Mouse (Mus musculus) ES-Bruce4 (cell line): ENCODE results near the gene Csf1. TPM values are rescaled to one million over a fixed set of nuclear protein-coding genes. Genes with fewer than 3 reads are reported as not detected.
A peak's percentile ranks its signal among the peaks of the same experiment; 100 is the strongest.

ENCODE experiments used
- H3K27ac ChIP-seq: 2 replicates; pipeline ENCODE4 v1.5.1; 2012; ENCODE audit warnings: low read length, inconsistent platforms; ENCODE audit not compliant: insufficient read depth
- H3K27me3 ChIP-seq: 2 replicates; pipeline ENCODE4 v1.6.1; 2012; ENCODE audit warnings: mild to moderate bottlenecking, low read length, inconsistent platforms; ENCODE audit not compliant: control insufficient read depth, poor library complexity, insufficient read depth, severe bottlenecking
- H3K36me3 ChIP-seq: 2 replicates; pipeline ENCODE4 v1.6.1; 2012; ENCODE audit warnings: inconsistent platforms, mild to moderate bottlenecking, low read length, moderate library complexity; ENCODE audit not compliant: control insufficient read depth, poor library complexity, insufficient read depth, severe bottlenecking
- H3K4me1 ChIP-seq: one replicate; pipeline ENCODE4 v1.8.1; 2011; ENCODE audit warnings: low read length; ENCODE audit not compliant: control insufficient read depth, insufficient read depth
- H3K4me3 ChIP-seq: 2 replicates; pipeline ENCODE4 v1.5.1; 2011; ENCODE audit warnings: low read depth, mild to moderate bottlenecking, low read length
- H3K9ac ChIP-seq: 2 replicates; pipeline ENCODE4 v1.6.1; 2012; ENCODE audit warnings: low read depth, mild to moderate bottlenecking, inconsistent platforms; ENCODE audit not compliant: poor library complexity, severe bottlenecking
- H3K9me3 ChIP-seq: replicated peaks from 2 replicates; pipeline ENCODE4 v1.6.1; 2012; ENCODE audit warnings: mild to moderate bottlenecking, low read length, inconsistent platforms; ENCODE audit not compliant: control insufficient read depth, poor library complexity, insufficient read depth, severe bottlenecking
- CTCF ChIP-seq: IDR thresholded peaks from one replicate; pipeline ENCODE4 v1.8.1; 2011; ENCODE audit warnings: low read depth, low read length
- EP300 ChIP-seq: IDR thresholded peaks from 2 replicates; pipeline ENCODE4 v1.6.1; 2011; ENCODE audit warnings: low read depth, low read length; ENCODE audit not compliant: insufficient read depth
- POLR2A ChIP-seq: IDR thresholded peaks from one replicate; pipeline ENCODE4 v1.8.1; 2011; ENCODE audit warnings: low read length; ENCODE audit not compliant: insufficient read depth
- polyA plus RNA-seq: library from polyadenylated mRNA; stranded (reverse); fragments of >200 nt; gene quantifications from 2 replicates; pipeline ENCODE4 v1.2.4, GENCODE M21; 2011; ENCODE audit warnings: low read depth; ENCODE audit not compliant: missing spikeins, insufficient read depth, insufficient read length

Csf1 gene
- polyA plus RNA-seq, 1 experiment: 27.0 TPM

DNA sequence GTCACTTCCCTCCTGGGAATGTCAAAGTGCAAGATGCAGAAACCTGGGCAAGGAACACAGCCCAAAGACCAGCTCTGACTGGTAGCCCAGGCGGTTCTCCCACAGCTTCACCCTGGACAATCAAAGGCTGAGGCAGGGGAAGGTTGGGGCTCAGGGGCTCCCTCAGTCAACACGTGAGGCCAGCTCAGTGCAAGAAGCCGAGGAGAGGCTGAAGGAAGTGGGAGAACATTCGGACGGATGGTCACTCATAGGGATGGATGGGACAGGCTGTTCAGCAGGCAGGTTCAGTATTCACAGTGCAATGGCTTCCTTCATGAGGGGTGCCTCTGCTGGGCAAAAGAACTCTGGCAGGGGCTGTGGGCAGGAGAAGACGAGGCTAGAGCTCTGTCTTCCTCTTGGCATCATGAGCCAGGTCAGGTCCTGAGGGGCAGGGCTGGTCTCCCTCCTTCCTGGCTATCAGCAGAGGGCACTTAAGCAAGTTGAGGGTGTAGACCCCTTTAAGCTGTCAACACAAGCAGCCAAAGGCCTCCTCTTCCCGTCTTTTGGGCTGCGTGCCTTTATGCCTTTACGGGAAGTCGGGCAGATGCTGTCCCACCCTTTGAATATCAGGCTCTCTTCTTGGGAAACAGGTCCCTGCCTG is 18.1 kb downstream of the Csf1 start:
- Histone ChIP-seq H3K9ac (no peak overlapping the region), H3K4me1 (no peaks in the 10 kb centered on the region), H3K9me3 (no peaks in the 10 kb centered on the region), H3K27me3 (no peaks in the 10 kb centered on the region), H3K4me3 (no peak overlapping the region), H3K36me3 (no peaks in the 10 kb centered on the region), H3K27ac (no peak overlapping the region)
- no peak for TF ChIP-seq EP300
- TF ChIP-seq POLR2A: no peak
- TF ChIP-seq CTCF: no peak

DNA sequence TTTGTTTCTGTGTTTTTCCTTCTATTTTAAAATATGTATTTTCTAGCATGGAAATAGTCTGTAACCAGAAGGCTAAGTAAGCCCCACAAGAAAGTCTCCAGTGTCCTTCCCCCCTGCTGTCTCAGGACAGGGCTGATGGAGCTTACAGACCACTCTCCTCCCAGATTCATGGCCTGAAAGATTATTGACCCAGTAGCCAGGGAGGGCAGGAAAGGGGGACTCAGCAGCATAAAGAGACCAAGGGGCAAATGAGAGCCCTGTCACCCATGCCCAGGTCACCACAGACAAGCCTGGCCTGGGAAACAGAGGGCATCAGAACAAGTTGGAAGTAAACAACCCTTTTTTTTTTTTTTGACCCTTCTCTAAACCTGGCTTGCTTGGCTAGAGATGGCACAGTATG is 18.9 kb downstream of the Csf1 start:
- TF ChIP-seq EP300 (no peak), CTCF (no peak), POLR2A (no peak)
- H3K9me3 ChIP-seq: no peaks in the 10 kb centered on the region
- no peak overlapping the region for H3K4me3 ChIP-seq
- no peaks in the 10 kb centered on the region for H3K27me3 ChIP-seq
- H3K4me1 ChIP-seq: no peaks in the 10 kb centered on the region
- H3K36me3 ChIP-seq: no peaks in the 10 kb centered on the region
- no peak overlapping the region for H3K27ac ChIP-seq
- H3K9ac ChIP-seq: no peak overlapping the region

DNA sequence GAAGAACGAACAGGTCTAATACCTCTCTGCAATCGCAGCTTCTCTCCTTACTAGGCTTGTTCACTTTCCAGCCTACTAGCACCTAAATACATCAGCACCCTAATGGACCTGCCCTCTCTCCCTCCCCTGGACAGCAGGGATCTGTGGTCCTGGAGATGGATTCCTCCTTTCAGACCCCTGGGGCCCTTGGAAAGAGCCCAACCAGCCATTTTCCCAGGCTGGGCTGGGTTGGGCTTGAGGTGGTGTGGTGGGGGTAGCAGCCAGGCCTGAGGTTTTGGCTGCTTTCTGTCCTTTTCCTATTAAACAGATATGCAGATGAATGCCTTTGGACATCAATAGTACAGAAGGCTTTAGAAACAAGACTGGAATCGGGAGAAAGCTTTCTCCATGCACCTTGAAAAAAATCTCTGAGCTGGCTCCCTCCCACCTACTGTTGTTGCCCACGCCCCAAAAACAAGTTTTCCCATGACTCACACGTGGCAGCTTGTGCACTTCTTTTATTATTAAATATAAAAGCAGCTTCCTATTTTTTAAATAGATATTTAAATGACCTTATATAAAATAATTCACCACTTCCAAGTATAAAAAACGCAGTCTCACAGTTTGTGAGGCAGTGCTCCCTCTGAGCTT is 19.6 kb downstream of the Csf1 start:
- Histone ChIP-seq H3K27me3 (no peaks in the 10 kb centered on the region), H3K36me3 (no peaks in the 10 kb centered on the region), H3K9me3 (no peaks in the 10 kb centered on the region), H3K4me3 (no peak overlapping the region), H3K9ac (no peak overlapping the region), H3K4me1 (no peaks in the 10 kb centered on the region), H3K27ac (no peak overlapping the region)
- TF ChIP-seq EP300 (peak; percentile 87), POLR2A (no peak)

DNA sequence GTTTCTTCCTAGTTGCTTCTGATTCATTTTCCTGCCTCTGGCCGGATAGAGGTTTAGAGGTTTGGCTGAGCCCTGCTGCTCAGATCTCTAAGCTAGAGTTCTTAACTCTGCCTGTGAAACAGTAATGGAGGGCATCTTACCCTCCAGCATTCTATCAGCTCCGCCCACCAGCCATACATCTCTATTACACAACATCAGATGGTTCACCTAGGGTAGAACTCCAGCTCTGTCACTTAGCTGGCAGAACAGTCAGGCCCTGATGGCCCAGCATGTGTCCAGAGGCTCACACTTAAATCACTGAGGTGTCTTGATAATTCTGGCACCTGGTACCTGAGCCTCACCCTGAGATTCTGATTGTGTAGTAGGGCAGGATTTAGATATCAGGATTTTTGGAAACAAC is 20.3 kb downstream of the Csf1 start:
- no peak overlapping the region for H3K27ac ChIP-seq
- no peaks in the 10 kb centered on the region for H3K4me1 ChIP-seq
- no peak overlapping the region for H3K9ac ChIP-seq
- H3K36me3 ChIP-seq: no peaks in the 10 kb centered on the region
- no peak overlapping the region for H3K4me3 ChIP-seq
- H3K9me3 ChIP-seq: no peaks in the 10 kb centered on the region
- TF ChIP-seq POLR2A (no peak), CTCF (no peak), EP300 (no peak)
- H3K27me3 ChIP-seq: no peaks in the 10 kb centered on the region

DNA sequence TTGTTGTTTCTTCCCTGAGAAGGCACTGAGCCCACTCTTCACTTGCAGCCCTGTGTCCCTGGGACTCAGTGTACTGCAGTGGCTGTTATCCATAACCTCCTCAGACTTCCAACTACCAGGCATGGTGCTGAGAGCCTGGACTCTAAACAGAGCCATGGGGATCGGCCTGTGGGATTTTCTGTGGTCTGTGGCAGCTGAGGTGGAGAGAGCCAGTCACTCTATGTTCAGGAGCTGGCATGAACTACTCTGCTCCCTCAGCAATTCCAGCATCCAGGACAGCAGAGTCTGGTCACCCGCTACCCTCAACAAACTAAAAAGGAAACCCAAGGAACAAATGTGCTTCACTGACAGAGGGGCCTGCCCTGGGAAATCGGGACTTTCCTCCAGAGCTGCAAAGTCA is 20.8 kb downstream of the Csf1 start:
- no peak for TF ChIP-seq CTCF
- TF ChIP-seq EP300: no peak
- TF ChIP-seq POLR2A: no peak
- H3K9ac ChIP-seq: no peak overlapping the region
- no peaks in the 10 kb centered on the region for H3K36me3 ChIP-seq
- H3K27ac ChIP-seq: no peak overlapping the region
- no peaks in the 10 kb centered on the region for H3K4me1 ChIP-seq
- H3K4me3 ChIP-seq: no peak overlapping the region
- no peaks in the 10 kb centered on the region for H3K27me3 ChIP-seq
- H3K9me3 ChIP-seq: no peaks in the 10 kb centered on the region

DNA sequence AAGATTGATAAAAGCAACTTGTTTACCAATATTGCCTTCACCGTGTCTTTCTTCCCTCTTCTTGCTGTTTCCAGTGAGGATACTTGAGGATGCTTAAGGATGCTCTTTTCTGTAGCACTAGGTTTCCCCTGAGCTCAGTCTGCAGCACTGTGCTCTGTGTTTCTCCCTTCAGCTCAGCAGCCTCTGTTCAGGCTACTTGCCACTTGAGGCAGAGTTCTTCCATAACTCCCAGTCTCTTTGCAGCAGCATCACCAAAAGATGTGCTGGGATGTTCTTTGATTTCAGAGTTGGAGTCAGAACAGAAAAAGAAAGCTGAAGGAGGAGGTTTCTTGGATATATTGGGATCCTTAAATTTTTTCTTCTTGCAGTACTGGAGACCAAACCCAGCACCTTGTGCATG is 21.6 kb downstream of the Csf1 start:
- Histone ChIP-seq H3K9ac (no peak overlapping the region), H3K9me3 (no peaks in the 10 kb centered on the region), H3K27ac (no peak overlapping the region), H3K4me1 (no peaks in the 10 kb centered on the region), H3K36me3 (no peaks in the 10 kb centered on the region), H3K4me3 (no peak overlapping the region), H3K27me3 (no peaks in the 10 kb centered on the region)
- TF ChIP-seq CTCF (no peak), POLR2A (no peak), EP300 (no peak)
